ENCODE assay signal across 7 mouse cellular contexts in genomic region chr5:38039796-38040195, GRCm38 (mm10). TPM values are rescaled to one million over a fixed set of nuclear protein-coding genes. Genes with fewer than 3 reads are reported as not detected.
DNase-seq lines count a peak whose midpoint lies in the region; ATAC-seq and TF ChIP-seq lines count a peak whose summit lies in the region.

No protein-coding gene starts in this region.

- no peak for TF ChIP-seq POLR2A in limb, embryonic 14.5 days (IDR thresholded peaks at IDR 0.05; ENCODE audit: borderline replicate concordance, extremely low read depth, insufficient read depth, insufficient read length)
- TF ChIP-seq POLR2A in olfactory bulb, adult 2 months (IDR thresholded peaks at IDR 0.05; ENCODE audit: insufficient read depth, low read depth, low read length) = no peak

- H3K4me2 ChIP-seq in neural tube, embryonic 11.5 days (ENCODE audit: low read depth) = peak overlapping the region; percentile 42
- peak overlapping the region; percentile 57 for H3K4me2 ChIP-seq in limb, embryonic 14.5 days (replicated peaks; ENCODE audit: low read depth, low read length, severe bottlenecking)

- H3K9me3 ChIP-seq in neural tube, embryonic 11.5 days (ENCODE audit: control insufficient read depth, low read length) = no peaks in the 10 kb centered on the region
- H3K9me3 ChIP-seq in erythroblast, embryonic 14.5 days (ENCODE audit: control insufficient read depth, low read length) = no peaks in the 10 kb centered on the region
- no peaks in the 10 kb centered on the region for H3K9me3 ChIP-seq in limb, embryonic 14.5 days (ENCODE audit: control insufficient read depth, low read length)

- H3K9ac ChIP-seq in neural tube, embryonic 11.5 days (ENCODE audit: low read length) = peak overlapping the region; percentile 83
- H3K9ac ChIP-seq in limb, embryonic 14.5 days (ENCODE audit: low read depth, low read length, severe bottlenecking) = peak overlapping the region; percentile 68

- peak overlapping the region; percentile 87 for H3K4me3 ChIP-seq in neural tube, embryonic 11.5 days (ENCODE audit: low read depth, low read length)
- H3K4me3 ChIP-seq in erythroblast, embryonic 14.5 days (replicated peaks) = peak overlapping the region; percentile 86
- H3K4me3 ChIP-seq in limb, embryonic 14.5 days (replicated peaks; ENCODE audit: low read length) = peak overlapping the region; percentile 74
- H3K4me3 ChIP-seq in olfactory bulb, adult 2 months (ENCODE audit: insufficient read depth, low read depth, low read length) = peak overlapping the region; percentile 71

- ATAC-seq in neural tube, embryonic 11.5 days (ENCODE audit: insufficient read depth, low FRiP score, low TSS enrichment) = no peak
- no peak for ATAC-seq in limb, embryonic 14.5 days (ENCODE audit: low FRiP score, low read depth)

- DNase-seq in neural tube, embryonic 11.5 days (ENCODE audit: low spot score) = no peak
- DNase-seq in neural tube, embryonic 10.5 days (ENCODE audit: extremely low spot score, low spot score) = no peak
- DNase-seq in limb, embryonic 14.5 days (ENCODE audit: low spot score) = no peak
- DNase-seq in spleen, postnatal 36 days (ENCODE audit: low spot score in 2 of 2) = no peak
- no peak for DNase-seq in embryo, embryonic 11 days

- H3K27me3 ChIP-seq in neural tube, embryonic 11.5 days (ENCODE audit: control insufficient read depth, insufficient read depth, low read length) = no peaks in the 10 kb centered on the region
- H3K27me3 ChIP-seq in erythroblast, embryonic 14.5 days (ENCODE audit: control insufficient read depth) = peaks cover 36% of the 10 kb centered on the region
- no peaks in the 10 kb centered on the region for H3K27me3 ChIP-seq in limb, embryonic 14.5 days (ENCODE audit: control insufficient read depth, insufficient read depth, low read length)

- peaks cover 3% of the 10 kb centered on the region; the same call in 1 of the 2 replicates for H3K4me1 ChIP-seq in neural tube, embryonic 11.5 days (ENCODE audit: control insufficient read depth, insufficient read depth, low read length)
- peaks cover 28% of the 10 kb centered on the region for H3K4me1 ChIP-seq in erythroblast, embryonic 14.5 days (ENCODE audit: control insufficient read depth)
- H3K4me1 ChIP-seq in limb, embryonic 14.5 days (ENCODE audit: control insufficient read depth, insufficient read depth, low read length) = 0 out of 2 replicates have a peak, but pooled peaks cover 5% of the 10 kb centered on the region
- H3K4me1 ChIP-seq in olfactory bulb, adult 2 months (ENCODE audit: control insufficient read depth, insufficient read depth, low read length) = peaks cover 3% of the 10 kb centered on the region; the same call in 1 of the 2 replicates

- 33% methylated on average over 9 of the region's 9 CpGs for WGBS in neural tube, embryonic 11.5 days
- WGBS in limb, embryonic 14.5 days = 23% methylated on average over 9 of the region's 9 CpGs
- 20% methylated on average over 9 of the region's 9 CpGs for WGBS in olfactory bulb, adult 2 months

- TF ChIP-seq CTCF in olfactory bulb, adult 2 months (IDR thresholded peaks at IDR 0.05; ENCODE audit: insufficient read depth, low read depth, low read length) = no peak

- no peak overlapping the region for H3K27ac ChIP-seq in neural tube, embryonic 11.5 days (ENCODE audit: low read depth, low read length)
- no peak overlapping the region for H3K27ac ChIP-seq in limb, embryonic 14.5 days (replicated peaks; ENCODE audit: low read depth, low read length)
- no peak overlapping the region for H3K27ac ChIP-seq in olfactory bulb, adult 2 months (ENCODE audit: insufficient read depth, low read depth, low read length)

- no peaks in the 10 kb centered on the region; the same call in 1 of the 2 replicates for H3K36me3 ChIP-seq in neural tube, embryonic 11.5 days (ENCODE audit: control insufficient read depth, insufficient read depth, low read length)
- H3K36me3 ChIP-seq in erythroblast, embryonic 14.5 days (ENCODE audit: control insufficient read depth) = peaks cover 2% of the 10 kb centered on the region
- H3K36me3 ChIP-seq in limb, embryonic 14.5 days (ENCODE audit: control insufficient read depth, insufficient read depth, low read length) = 0 out of 2 replicates have a peak, but pooled peaks cover 6% of the 10 kb centered on the region

RNA-seq across cellular contexts. Expression of gene Stx18, which starts 1.3 kb away (rescaled TPM):
- polyA plus RNA-seq in neural tube, embryonic 11.5 days (2014; fragmentation: Nextera tagmentation; extraction: Ambion mirVana) = 42.9 and 53.2 TPM in 2 replicates
- 2.3 and 2.8 TPM in 2 replicates for polyA plus RNA-seq in erythroblast, embryonic 14.5 days (2012)
- 35.2 and 43.1 TPM in 2 replicates for polyA plus RNA-seq in limb, embryonic 14.5 days (2012; rRNA removed)
- polyA plus RNA-seq in limb, embryonic 14.5 days (2014; fragmentation: Nextera tagmentation; extraction: Ambion mirVana) = 49.0 and 52.3 TPM in 2 replicates
- polyA plus RNA-seq in olfactory bulb, adult 2 months (2012; ENCODE audit: insufficient read depth, insufficient read length, low replicate concordance, missing spikeins) = not detected in 2 replicates
